Mouse (Mus musculus): ENCODE results near the gene Pip.

The Pip gene

GRCm38 (mm10) chr6:41847235-41847634 is at the start of gene Pip:
Gene Pip (plus strand): TSS chr6:41847535.
- DNase-seq (ENCODE audit: low spot score in 2 of 2) = no peak

DNA sequence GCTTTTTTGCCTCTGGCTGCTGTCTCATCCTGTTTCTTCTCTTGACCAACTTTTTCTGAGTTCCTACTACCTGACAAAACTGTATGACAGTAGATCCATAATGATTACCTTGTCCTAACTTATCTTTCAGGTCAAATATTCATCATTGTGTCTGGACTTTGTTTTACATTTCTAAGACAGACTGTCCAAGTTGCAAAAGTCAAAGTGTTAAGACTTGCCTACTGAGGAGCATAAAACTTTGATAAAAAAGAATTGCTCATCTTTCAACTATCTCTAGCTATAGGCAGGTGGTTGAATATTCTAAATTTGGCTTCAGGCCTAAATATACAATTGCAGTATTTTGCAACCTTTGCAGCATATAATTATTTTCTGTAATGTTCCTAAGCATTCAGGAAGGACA is 23.2 kb upstream of the Pip start:
- no peak for DNase-seq (ENCODE audit: low spot score in 2 of 2)

GRCm38 (mm10) chr6:41829516-41829915 is 17.8 kb upstream of the Pip start:
- no peak for DNase-seq (ENCODE audit: low spot score in 2 of 2)

GRCm38 (mm10) chr6:41852689-41853088 is 5.4 kb downstream of the Pip start, which contains the start of gene Sval2:
Gene Sval2 (plus strand): TSS chr6:41852989.
- no peak for DNase-seq (ENCODE audit: low spot score in 2 of 2)

- DNase-seq (ENCODE audit: low spot score in 2 of 2) = no peak
These were observed 16.7 kb downstream of the Pip start for GRCm38 (mm10) chr6:41864038-41864437.

Data from frontal cortex, postnatal 14 days (tissue).